Mouse (Mus musculus) cerebellum, adult 11 months (tissue): ENCODE results near the gene Ern1.
"Not testable (repeated sequence)": the region's sequence is repeated elsewhere in the genome, so short reads cannot be mapped to it uniquely, and the experiment has no call there.

Source experiments
- DNase-seq: peaks from one replicate; pipeline ENCODE4 v3.0.0; 2022

The Ern1 gene

DNA sequence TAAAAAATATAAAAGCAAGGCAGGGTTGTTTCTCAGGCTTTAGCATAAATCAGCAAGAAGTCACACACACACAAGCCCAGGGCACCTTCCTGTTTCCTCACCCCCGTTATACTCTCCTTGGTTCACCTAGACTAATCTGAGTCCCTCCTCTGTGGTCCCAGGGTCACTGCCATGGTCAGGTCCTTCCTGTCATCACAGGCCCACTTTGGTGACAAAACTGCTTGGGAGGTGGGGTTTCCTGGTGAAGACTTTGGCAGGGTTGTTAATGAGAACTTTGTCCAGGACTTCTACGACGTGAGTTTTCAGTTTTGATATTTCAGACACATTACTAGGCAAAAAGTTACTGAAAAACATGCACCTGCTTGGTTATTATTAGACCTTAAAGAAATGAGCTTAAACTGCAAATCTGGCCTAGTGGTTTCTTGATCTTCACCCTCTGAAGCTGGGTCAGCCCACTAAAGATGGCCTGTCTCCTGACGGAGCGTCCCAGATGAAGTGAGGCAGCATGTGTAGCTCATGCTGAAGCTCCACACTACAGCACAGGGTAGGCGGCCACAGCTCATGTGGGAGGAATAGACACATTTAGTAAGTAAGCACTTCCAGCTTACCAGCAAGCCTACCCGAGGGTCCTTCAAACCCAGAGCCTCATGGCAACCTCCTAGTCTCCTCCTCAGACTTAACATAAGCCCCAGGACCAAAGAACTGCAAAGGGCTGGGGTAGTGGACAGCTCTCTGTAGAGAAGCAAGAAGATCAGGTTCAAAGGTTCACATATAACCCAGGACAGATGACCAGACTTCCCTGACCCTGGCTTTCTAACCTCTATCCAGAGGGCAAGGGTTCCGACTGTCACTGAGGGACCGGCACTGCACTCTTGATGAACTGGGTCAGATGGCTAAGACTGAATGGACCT lies 7.8 kb downstream of the Ern1 start:
- DNase-seq = no peak

- no peak for DNase-seq
Observed at GRCm38 (mm10) chr11:106478745-106479144, 8.9 kb downstream of the Ern1 start.

GRCm38 (mm10) chr11:106477505-106478160 lies 10.0 kb downstream of the Ern1 start:
- no peak for DNase-seq

DNA sequence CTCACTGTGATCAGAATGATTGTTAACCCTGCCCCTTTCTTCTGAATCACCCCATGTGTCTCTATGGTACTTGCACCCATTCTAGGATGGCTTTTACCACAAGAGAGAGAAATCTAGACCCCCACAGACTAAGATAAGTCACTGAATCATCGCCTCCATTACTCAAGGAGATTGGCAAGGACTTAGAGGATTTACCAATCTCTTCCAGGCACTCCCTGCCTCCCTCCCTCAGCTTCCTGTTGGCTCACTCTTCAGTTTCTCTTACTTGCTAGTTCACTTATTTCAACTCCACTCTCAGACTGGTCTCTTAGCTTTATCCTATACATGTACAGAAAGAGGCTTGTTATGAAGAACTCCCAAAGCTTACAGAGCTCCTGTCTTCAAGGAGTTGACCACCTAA lies 12.3 kb downstream of the Ern1 start:
- no peak for DNase-seq

GRCm38 (mm10) chr11:106471629-106472028 lies 16.0 kb downstream of the Ern1 start:
- DNase-seq = no peak

- no peak for DNase-seq
Observed at GRCm38 (mm10) chr11:106468509-106468908, 19.1 kb downstream of the Ern1 start.

- DNase-seq = no peak
Observed at GRCm38 (mm10) chr11:106465932-106466331, 21.7 kb downstream of the Ern1 start.

GRCm38 (mm10) chr11:106465545-106465903 lies 22.1 kb downstream of the Ern1 start:
- no peak for DNase-seq

- no peak for DNase-seq
Observed at GRCm38 (mm10) chr11:106464681-106465544, 22.7 kb downstream of the Ern1 start.

- DNase-seq = no peak
Observed at GRCm38 (mm10) chr11:106463845-106464244, 23.8 kb downstream of the Ern1 start.

DNA sequence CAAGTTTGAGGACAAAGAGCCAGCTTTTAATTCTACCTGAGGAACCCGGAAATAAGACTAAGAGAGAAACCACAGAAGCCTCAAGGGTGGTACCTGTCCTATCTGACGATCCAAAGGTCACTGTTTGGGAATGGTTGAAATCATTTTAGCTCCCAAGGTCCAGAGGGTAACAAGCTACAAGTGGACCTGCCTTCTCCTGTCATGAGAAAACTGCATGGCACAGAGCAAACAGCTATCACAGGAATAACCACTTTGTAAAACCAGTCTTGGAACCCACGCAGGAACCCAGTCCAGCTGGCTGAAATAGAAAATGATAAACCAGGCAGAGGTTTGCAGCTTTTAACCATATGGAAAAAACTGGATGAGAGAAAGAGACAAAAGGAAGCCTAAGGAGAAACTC lies 25.3 kb downstream of the Ern1 start:
- no peak for DNase-seq

DNA sequence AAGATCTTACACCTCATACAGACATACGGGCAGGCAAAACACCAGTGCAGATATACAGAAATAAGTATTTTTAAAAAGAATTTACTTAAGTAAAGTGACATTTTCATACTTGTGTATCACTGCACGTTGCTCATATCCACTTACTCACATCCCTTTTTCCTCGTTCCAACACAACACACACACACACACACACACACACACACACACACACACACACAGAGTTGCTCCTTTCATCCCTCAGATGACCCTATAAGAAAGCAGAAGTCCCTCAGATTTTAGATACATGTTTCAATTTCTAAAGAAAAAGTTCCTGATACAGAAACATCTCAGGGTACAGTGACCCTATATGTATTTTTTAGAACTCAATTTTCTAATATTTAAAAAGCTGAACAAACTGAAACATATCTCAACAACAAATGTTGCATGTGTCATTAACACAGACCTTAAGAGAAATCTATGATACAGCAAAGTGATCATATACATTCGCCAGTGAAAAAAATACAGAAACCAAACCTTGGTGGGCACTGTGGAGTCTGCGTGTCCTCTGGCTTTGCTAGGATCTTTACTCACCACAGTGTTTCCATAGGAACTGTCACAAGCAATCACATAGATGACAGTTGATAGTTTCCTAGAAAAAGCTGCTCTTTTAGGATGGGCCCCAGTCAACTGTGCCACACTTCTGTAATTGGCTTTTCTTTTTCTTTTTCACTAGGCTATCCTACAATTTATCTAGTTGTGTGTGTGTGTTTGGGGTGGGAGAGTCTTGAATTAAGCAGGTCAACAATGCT lies 26.3 kb downstream of the Ern1 start:
- DNase-seq = no peak

DNA sequence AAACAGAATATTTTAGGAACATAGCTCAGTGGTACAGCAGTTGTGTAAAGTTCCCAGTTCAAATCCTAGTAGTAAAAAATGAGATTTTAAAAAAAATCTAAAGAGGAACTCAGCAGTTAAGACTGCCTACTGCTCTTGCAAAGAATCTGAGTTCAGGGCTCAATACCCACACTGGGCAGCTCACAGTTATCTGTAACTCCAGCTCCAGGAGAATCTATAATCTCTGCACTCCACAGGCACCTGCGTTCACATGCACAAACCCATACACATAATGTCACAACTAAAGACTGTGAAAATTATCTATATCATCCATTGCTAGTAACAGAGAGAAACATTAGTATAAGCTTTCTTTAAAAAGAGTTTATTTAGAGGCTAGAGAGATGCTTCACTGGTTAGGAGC lies 27.0 kb downstream of the Ern1 start:
- no peak for DNase-seq

DNA sequence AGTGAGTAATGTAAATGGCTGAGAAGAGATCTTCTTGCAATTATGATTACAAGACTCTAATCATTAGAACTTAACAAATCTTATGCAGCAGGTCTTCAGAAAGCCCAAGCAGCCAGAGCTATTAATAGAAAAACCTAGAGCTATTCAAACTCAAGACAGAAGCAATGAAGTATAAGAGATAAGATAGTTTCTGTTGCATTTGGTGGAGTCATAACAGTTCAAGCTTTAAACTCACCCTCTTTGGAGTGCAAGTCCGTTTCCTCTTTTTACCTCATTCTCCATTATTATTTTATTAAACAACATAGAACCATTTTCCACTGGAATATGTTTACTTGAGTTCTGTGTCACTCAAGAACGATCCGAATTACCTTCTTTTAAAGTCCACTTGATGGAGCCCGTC lies 29.1 kb downstream of the Ern1 start:
- no peak for DNase-seq

DNA sequence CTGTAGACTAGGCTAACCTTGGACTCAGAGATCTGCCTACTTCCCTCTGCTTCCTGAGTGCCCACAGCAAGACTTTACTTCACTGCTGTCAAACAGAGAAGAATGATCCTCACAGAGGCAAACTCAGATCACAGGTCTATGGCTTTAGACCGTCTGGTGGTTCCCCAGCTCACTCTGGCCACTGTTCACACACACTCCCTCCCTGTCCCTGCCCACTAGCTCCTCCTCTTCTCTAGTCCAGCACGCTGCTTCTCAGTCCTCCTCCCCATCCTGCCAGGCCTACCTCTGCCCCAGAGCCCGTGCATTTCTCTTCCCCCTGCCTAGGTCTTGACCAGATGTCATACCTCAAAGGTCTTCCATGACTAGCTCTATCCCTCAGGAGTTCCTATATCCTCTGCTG lies 44.0 kb downstream of the Ern1 start:
- no peak for DNase-seq

DNA sequence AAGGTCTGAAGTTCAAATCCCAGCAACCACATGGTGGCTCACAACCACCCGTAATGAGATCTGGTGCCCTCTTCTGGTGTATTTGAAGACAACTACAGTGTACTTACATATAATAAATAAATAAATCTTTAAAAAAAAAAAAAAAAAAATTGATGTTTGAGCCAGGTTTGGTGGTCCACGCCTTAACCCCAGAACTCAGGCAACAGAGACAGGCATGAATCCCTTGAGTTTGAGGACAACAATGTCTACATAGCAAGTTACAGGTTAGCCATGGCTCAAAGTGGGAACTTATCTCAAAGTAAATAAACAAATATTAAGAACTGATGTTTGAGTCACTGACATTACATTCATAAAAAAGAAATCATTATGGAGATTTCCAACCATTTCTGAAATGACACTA lies 45.1 kb downstream of the Ern1 start:
- not testable (repeated sequence) for DNase-seq

DNA sequence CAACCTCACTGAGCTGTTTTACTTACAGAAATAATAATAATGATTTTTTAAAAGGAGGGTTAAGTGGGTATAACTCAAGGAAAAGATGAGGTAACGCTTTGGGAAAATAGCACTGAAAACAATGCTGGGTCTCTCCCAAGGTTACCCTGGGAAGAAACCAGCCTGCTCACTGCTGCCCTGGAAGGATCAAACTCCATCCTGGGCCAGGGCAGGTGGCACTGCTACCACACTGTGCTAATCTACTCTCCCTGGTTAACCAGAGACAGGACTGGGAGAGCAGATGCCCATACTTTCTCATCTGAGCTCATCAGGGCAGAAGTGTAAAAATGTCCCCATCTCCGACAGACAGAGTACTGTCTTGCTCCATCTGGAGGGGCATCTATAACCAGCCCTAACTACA lies 47.3 kb downstream of the Ern1 start:
- no peak for DNase-seq

GRCm38 (mm10) chr11:106439355-106439754 lies 48.3 kb downstream of the Ern1 start:
- no peak for DNase-seq

GRCm38 (mm10) chr11:106438524-106439177 lies 49.0 kb downstream of the Ern1 start:
- DNase-seq = no peak

GRCm38 (mm10) chr11:106437543-106437942 lies 50.1 kb downstream of the Ern1 start:
- DNase-seq = no peak

GRCm38 (mm10) chr11:106437039-106437438 lies 50.6 kb downstream of the Ern1 start:
- no peak for DNase-seq

DNA sequence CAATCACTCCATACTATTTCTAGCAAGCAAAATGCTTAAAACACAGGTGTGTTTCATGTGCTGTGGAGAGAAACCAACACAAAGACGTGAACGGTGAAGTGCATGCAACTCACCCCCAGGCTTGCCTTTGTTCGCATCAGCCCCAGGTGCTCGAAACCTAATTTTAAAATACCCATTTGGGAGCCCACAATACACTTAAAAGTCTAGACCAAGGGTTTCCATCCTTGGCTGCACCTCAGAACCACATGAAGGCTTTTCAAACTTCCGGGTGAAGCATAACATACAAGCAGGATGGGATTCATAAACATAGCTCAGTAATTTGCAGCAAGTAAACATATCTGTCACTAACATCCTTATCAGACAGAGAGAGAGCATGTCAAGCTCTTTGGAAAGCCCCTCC lies 57.3 kb downstream of the Ern1 start:
- no peak for DNase-seq
